Comparison of ENCODE assay signal across 24 mouse cellular contexts in genomic region chr9:37687288-37687940, GRCm38 (mm10). TPM values are rescaled to one million over a fixed set of nuclear protein-coding genes. Genes with fewer than 3 reads are reported as not detected.
DNase-seq lines count a peak whose midpoint lies in the region; ATAC-seq lines count a peak whose summit lies in the region.
"Had no signal": no experiment of that assay in that cellular context is flagged by ENCODE, and none has a peak within 500 bp of the region (broad histone marks: within the 10 kb centered on the region; RNA-seq: fewer than 3 reads in every experiment).

No protein-coding gene starts in this region.

- H3K27ac ChIP-seq in embryonic facial prominence, embryonic 14.5 days (replicated peaks; ENCODE audit: low read depth, low read length), result no peak overlapping the region
- no peak overlapping the region for H3K27ac ChIP-seq in embryonic facial prominence, embryonic 10.5 days (replicated peaks)
- no peak overlapping the region for H3K27ac ChIP-seq in forebrain, embryonic 16.5 days (ENCODE audit: low read length)
- H3K27ac ChIP-seq: embryonic facial prominence, embryonic 12.5 days; limb, embryonic 10.5 days; liver, embryonic 12.5 days; lung, embryonic 15.5 days; stomach, embryonic 15.5 days had no signal

- H3K9me3 ChIP-seq in embryonic facial prominence, embryonic 14.5 days (ENCODE audit: control insufficient read depth, low read length), result no peaks in the 10 kb centered on the region
- no peaks in the 10 kb centered on the region for H3K9me3 ChIP-seq in embryonic facial prominence, embryonic 10.5 days
- H3K9me3 ChIP-seq in forebrain, embryonic 16.5 days (ENCODE audit: control insufficient read depth, low read length), result no peaks in the 10 kb centered on the region
- H3K9me3 ChIP-seq: embryonic facial prominence, embryonic 12.5 days; limb, embryonic 10.5 days; liver, embryonic 12.5 days; lung, embryonic 15.5 days; stomach, embryonic 15.5 days had no signal

- no peaks in the 10 kb centered on the region for H3K27me3 ChIP-seq in embryonic facial prominence, embryonic 14.5 days (replicated peaks; ENCODE audit: control insufficient read depth, insufficient read depth, low read length)
- no peaks in the 10 kb centered on the region for H3K27me3 ChIP-seq in embryonic facial prominence, embryonic 10.5 days (replicated peaks; ENCODE audit: low read depth, poor library complexity, severe bottlenecking)
- no peaks in the 10 kb centered on the region for H3K27me3 ChIP-seq in forebrain, embryonic 16.5 days (replicated peaks; ENCODE audit: control insufficient read depth, insufficient read depth, low read length)
- H3K27me3 ChIP-seq: CH12.LX; embryonic facial prominence, embryonic 12.5 days; liver, embryonic 12.5 days; lung, embryonic 15.5 days; stomach, embryonic 15.5 days had no signal

- no peak overlapping the region for H3K4me2 ChIP-seq in embryonic facial prominence, embryonic 14.5 days (ENCODE audit: low read depth, low read length)
- H3K4me2 ChIP-seq in forebrain, embryonic 16.5 days (ENCODE audit: low read length), result no peak overlapping the region
- H3K4me2 ChIP-seq: embryonic facial prominence, embryonic 12.5 days; heart, embryonic 11.5 days; liver, embryonic 12.5 days; lung, embryonic 15.5 days; stomach, embryonic 15.5 days had no signal

- no peak overlapping the region for H3K4me3 ChIP-seq in embryonic facial prominence, embryonic 14.5 days (ENCODE audit: low read depth, low read length)
- no peak overlapping the region for H3K4me3 ChIP-seq in embryonic facial prominence, embryonic 10.5 days
- H3K4me3 ChIP-seq in forebrain, embryonic 16.5 days (replicated peaks; ENCODE audit: low read length), result no peak overlapping the region
- H3K4me3 ChIP-seq: embryonic facial prominence, embryonic 12.5 days; limb, embryonic 10.5 days; liver, embryonic 12.5 days; lung, embryonic 15.5 days; stomach, embryonic 15.5 days had no signal

- no peak overlapping the region for H3K9ac ChIP-seq in embryonic facial prominence, embryonic 14.5 days (ENCODE audit: low read depth, low read length)
- no peak overlapping the region for H3K9ac ChIP-seq in forebrain, embryonic 16.5 days (replicated peaks; ENCODE audit: low read depth, low read length)
- H3K9ac ChIP-seq: embryonic facial prominence, embryonic 12.5 days; liver, embryonic 12.5 days; lung, embryonic 15.5 days; stomach, embryonic 15.5 days had no signal

- peak; percentile 20 for DNase-seq in embryonic facial prominence, embryonic 14.5 days (ENCODE audit: low spot score)
- no peak for DNase-seq in embryonic facial prominence, embryonic 10.5 days (ENCODE audit: low spot score)
- peak; percentile 37 to 71 for DNase-seq in layer of hippocampus, adult 18-20 months (ENCODE audit: low spot score in 2 of 2)
- no peak for DNase-seq in layer of hippocampus, postnatal 10 days (ENCODE audit: low spot score in 2 of 2)
- peak; percentile 52 for DNase-seq in 3T3-L1 (ENCODE audit: low read depth, low spot score)
- DNase-seq in adrenal gland, postnatal 25 days, result no peak
- no peak for DNase-seq in ovary, adult 18-20 months (ENCODE audit: low spot score)
- DNase-seq: cerebellum, adult 11-12 months; cerebellum, postnatal 36 days; gastrocnemius, postnatal 36 days; kidney, adult 11 months; kidney, postnatal 14 days; right cerebral cortex, adult 18-20 months had no signal

- 0 out of 2 replicates have a peak, but pooled peaks have one; percentile 9 for ATAC-seq in embryonic facial prominence, embryonic 14.5 days (ENCODE audit: low read depth)
- ATAC-seq in forebrain, embryonic 16.5 days, result peak; percentile 80
- ATAC-seq: activated CD4-positive, CD25-positive, alpha-beta regulatory T cell, adult 4 months; liver, embryonic 12.5 days had no signal

- H3K4me1 ChIP-seq in embryonic facial prominence, embryonic 14.5 days (ENCODE audit: control insufficient read depth, insufficient read depth, low read length), result no peaks in the 10 kb centered on the region
- no peaks in the 10 kb centered on the region for H3K4me1 ChIP-seq in embryonic facial prominence, embryonic 10.5 days
- no peaks in the 10 kb centered on the region for H3K4me1 ChIP-seq in forebrain, embryonic 16.5 days (replicated peaks; ENCODE audit: control insufficient read depth, insufficient read depth, low read length)
- H3K4me1 ChIP-seq: embryonic facial prominence, embryonic 12.5 days; limb, embryonic 10.5 days; liver, embryonic 12.5 days; lung, embryonic 15.5 days; stomach, embryonic 15.5 days had no signal

- H3K36me3 ChIP-seq in embryonic facial prominence, embryonic 14.5 days (ENCODE audit: control insufficient read depth, insufficient read depth, low read length), result no peaks in the 10 kb centered on the region
- no peaks in the 10 kb centered on the region for H3K36me3 ChIP-seq in embryonic facial prominence, embryonic 10.5 days (replicated peaks)
- no peaks in the 10 kb centered on the region for H3K36me3 ChIP-seq in forebrain, embryonic 16.5 days (ENCODE audit: control insufficient read depth, insufficient read depth)
- H3K36me3 ChIP-seq: embryonic facial prominence, embryonic 12.5 days; limb, embryonic 10.5 days; liver, embryonic 12.5 days; lung, embryonic 15.5 days; stomach, embryonic 15.5 days had no signal

- 70% methylated on average over 3 of the region's 3 CpGs for WGBS in embryonic facial prominence, embryonic 14.5 days
- 81% methylated on average over 3 of the region's 3 CpGs for WGBS in embryonic facial prominence, embryonic 10.5 days
- WGBS in forebrain, embryonic 16.5 days, result 63% methylated on average over 3 of the region's 3 CpGs

RNA-seq across cellular contexts. Expression of gene Panx3, which starts 18.4 kb away (rescaled TPM):
- polyA plus RNA-seq in embryonic facial prominence, embryonic 14.5 days (2014; fragmentation: Nextera tagmentation; extraction: Ambion mirVana), result 39.9 and 57.4 TPM in 2 replicates
- polyA plus RNA-seq in embryonic facial prominence, embryonic 10.5 days (2016; fragmentation: Nextera tagmentation; extraction: Ambion mirVana), result 0.09 TPM in 1 of 2 replicates, not detected in the other
- not detected for total RNA-seq in layer of hippocampus, adult 18-20 months (2021)
- total RNA-seq in layer of hippocampus, postnatal 10 days (2021), result not detected
- polyA plus RNA-seq in forebrain, embryonic 16.5 days (2015; fragmentation: Nextera tagmentation; extraction: Ambion mirVana), result 0.96 TPM in 1 of 2 replicates, not detected in the other
- total RNA-seq in adrenal gland, postnatal 25 days (2021), result 0.15 TPM in 1 of 2 replicates, not detected in the other
- total RNA-seq: CH12.LX; gastrocnemius, postnatal 36 days; hematopoietic stem cell, adult 5-6 weeks had no signal
- polyA plus RNA-seq: activated CD4-positive, CD25-positive, alpha-beta regulatory T cell, adult 4 months; frontal cortex, adult 2 months; limb, embryonic 10.5 days; liver, embryonic 12.5 days; stomach, embryonic 15.5 days had no signal

RNA-seq across cellular contexts. Expression of gene Olfr160, which starts 28.6 kb away (rescaled TPM):
- polyA plus RNA-seq in embryonic facial prominence, embryonic 14.5 days (2014; fragmentation: Nextera tagmentation; extraction: Ambion mirVana), result not detected in 2 replicates
- polyA plus RNA-seq in embryonic facial prominence, embryonic 10.5 days (2016; fragmentation: Nextera tagmentation; extraction: Ambion mirVana), result not detected in 2 replicates
- not detected for total RNA-seq in layer of hippocampus, adult 18-20 months (2021)
- not detected for total RNA-seq in layer of hippocampus, postnatal 10 days (2021)
- polyA plus RNA-seq in forebrain, embryonic 16.5 days (2015; fragmentation: Nextera tagmentation; extraction: Ambion mirVana), result not detected in 2 replicates
- not detected in 2 replicates for total RNA-seq in adrenal gland, postnatal 25 days (2021)
- total RNA-seq: CH12.LX; gastrocnemius, postnatal 36 days; hematopoietic stem cell, adult 5-6 weeks had no signal
- polyA plus RNA-seq: embryonic facial prominence, embryonic 12.5 days; heart, embryonic 11.5 days; limb, embryonic 10.5 days; liver, embryonic 12.5 days; lung, embryonic 15.5 days; stomach, embryonic 15.5 days had no signal

RNA-seq across cellular contexts. Expression of gene Tbrg1, which starts 30.3 kb away (rescaled TPM):
- 197 and 214 TPM in 2 replicates for polyA plus RNA-seq in embryonic facial prominence, embryonic 14.5 days (2014; fragmentation: Nextera tagmentation; extraction: Ambion mirVana)
- 128 and 129 TPM in 2 replicates for polyA plus RNA-seq in embryonic facial prominence, embryonic 10.5 days (2016; fragmentation: Nextera tagmentation; extraction: Ambion mirVana)
- total RNA-seq in layer of hippocampus, adult 18-20 months (2021), result 10 to 100 TPM; 44.4 to 45.6 TPM
- total RNA-seq in layer of hippocampus, postnatal 10 days (2021), result 10 to 100 TPM; 53.4 to 55.6 TPM
- 79.2 and 80.7 TPM in 2 replicates for polyA plus RNA-seq in forebrain, embryonic 16.5 days (2015; fragmentation: Nextera tagmentation; extraction: Ambion mirVana)
- total RNA-seq in adrenal gland, postnatal 25 days (2021), result 85.1 and 90.9 TPM in 2 replicates

RNA-seq across cellular contexts. Expression of gene Olfr874, which starts 57.5 kb away (rescaled TPM):
- polyA plus RNA-seq in embryonic facial prominence, embryonic 14.5 days (2014; fragmentation: Nextera tagmentation; extraction: Ambion mirVana), result 0.14 and 0.25 TPM in 2 replicates
- not detected in 2 replicates for polyA plus RNA-seq in embryonic facial prominence, embryonic 10.5 days (2016; fragmentation: Nextera tagmentation; extraction: Ambion mirVana)
- not detected for total RNA-seq in layer of hippocampus, adult 18-20 months (2021)
- total RNA-seq in layer of hippocampus, postnatal 10 days (2021), result not detected
- not detected in 2 replicates for polyA plus RNA-seq in forebrain, embryonic 16.5 days (2015; fragmentation: Nextera tagmentation; extraction: Ambion mirVana)
- total RNA-seq in adrenal gland, postnatal 25 days (2021), result not detected in 2 replicates
- total RNA-seq: CH12.LX; gastrocnemius, postnatal 36 days; hematopoietic stem cell, adult 5-6 weeks had no signal
- polyA plus RNA-seq: activated CD4-positive, CD25-positive, alpha-beta regulatory T cell, adult 4 months; embryonic facial prominence, embryonic 12.5 days; frontal cortex, adult 2 months; heart, embryonic 11.5 days; limb, embryonic 10.5 days; liver, embryonic 12.5 days; lung, embryonic 15.5 days; stomach, embryonic 15.5 days had no signal

Comparison
In these comparisons a context has a peak if more than half of its experiments do, and no peak if none do; other contexts are left out.
1. DNase-seq: peak in embryonic facial prominence, embryonic 14.5 days (single experiment), layer of hippocampus, adult 18-20 months (2 of 2) and 3T3-L1 (single experiment); none in embryonic facial prominence, embryonic 10.5 days (single experiment), layer of hippocampus, postnatal 10 days (0 of 2), adrenal gland, postnatal 25 days (single experiment) and ovary, adult 18-20 months (single experiment).